Mouse (Mus musculus): ENCODE data around the gene Mybph.

GRCm38 (mm10) chr1:134193674-134194197 is 488 bp downstream of the Mybph start:
- TF ChIP-seq CTCF (conservative IDR thresholded peaks at IDR 0.05; ENCODE audit: insufficient read depth, insufficient read length, low read depth, low read length) (no peak), POLR2A (IDR thresholded peaks at IDR 0.05; ENCODE audit: low read depth, low read length) (no peak)

Measured in kidney, adult 2 months (tissue).